Mouse (Mus musculus) thymus, adult 2 months (tissue): Measurements from ENCODE around the gene Atp1a2. TPM values are rescaled to one million over a fixed set of nuclear protein-coding genes. Genes with fewer than 3 reads are reported as not detected.

Source experiments
- DNase-seq: peaks from one replicate; pipeline ENCODE4 v3.0.0; 2021
- H3K27ac ChIP-seq: fragments of 200-500 bp; 2 replicates; pipeline ENCODE4 v1.5.1; 2012; ENCODE audit warnings: low read length, control low read depth; ENCODE audit not compliant: control insufficient read depth, insufficient read depth
- H3K27me3 ChIP-seq: fragments of 200-500 bp; 2 replicates; pipeline ENCODE4 v1.6.1; 2012; ENCODE audit warnings: mild to moderate bottlenecking, low read length, moderate library complexity, mixed read lengths; ENCODE audit not compliant: control insufficient read depth, insufficient read depth
- H3K36me3 ChIP-seq: fragments of 200-500 bp; 2 replicates; pipeline ENCODE4 v1.6.1; 2012; ENCODE audit warnings: mild to moderate bottlenecking, low read length, moderate library complexity; ENCODE audit not compliant: control insufficient read depth, insufficient read depth
- H3K4me1 ChIP-seq: fragments of 200-500 bp; replicated peaks from 2 replicates; pipeline ENCODE4 v1.6.1; 2012; ENCODE audit warnings: low read length; ENCODE audit not compliant: control insufficient read depth, insufficient read depth
- H3K4me3 ChIP-seq: fragments of 200-500 bp; 2 replicates; pipeline ENCODE4 v1.5.1; 2012; ENCODE audit warnings: mild to moderate bottlenecking, low read length, control low read depth, moderate library complexity; ENCODE audit not compliant: control insufficient read depth, insufficient read depth
- CTCF ChIP-seq: fragments of 200-500 bp; IDR thresholded peaks from 2 replicates; pipeline ENCODE4 v1.5.1; 2012; ENCODE audit warnings: mild to moderate bottlenecking, control low read depth, low read length, moderate library complexity, borderline replicate concordance; ENCODE audit not compliant: control insufficient read depth, poor library complexity, insufficient read depth; ENCODE audit errors: extremely low read depth
- POLR2A ChIP-seq: fragments of 200-500 bp; IDR thresholded peaks from 2 replicates; pipeline ENCODE4 v1.6.1; 2012; ENCODE audit warnings: mild to moderate bottlenecking, low read length, control low read depth, moderate library complexity; ENCODE audit not compliant: control insufficient read depth, poor library complexity, insufficient read depth; ENCODE audit errors: extremely low read depth
- WGBS: fragments of 180-500 bp; shearing (Covaris S2); methylation state at CpG from one replicate; pipeline ENCODE4 v1.1.7; 2018; 5-methylcytosine and 5-hydroxymethylcytosine counted together
- polyA plus RNA-seq: library from polyadenylated mRNA; depleted of rRNA; stranded (reverse); fragments of >200 nt; gene quantifications from 2 replicates; pipeline ENCODE4 v1.2.3, GENCODE M21; 2012; rRNA removed

Atp1a2 gene
- 24.4 and 28.5 TPM in 2 replicates for polyA plus RNA-seq

DNA sequence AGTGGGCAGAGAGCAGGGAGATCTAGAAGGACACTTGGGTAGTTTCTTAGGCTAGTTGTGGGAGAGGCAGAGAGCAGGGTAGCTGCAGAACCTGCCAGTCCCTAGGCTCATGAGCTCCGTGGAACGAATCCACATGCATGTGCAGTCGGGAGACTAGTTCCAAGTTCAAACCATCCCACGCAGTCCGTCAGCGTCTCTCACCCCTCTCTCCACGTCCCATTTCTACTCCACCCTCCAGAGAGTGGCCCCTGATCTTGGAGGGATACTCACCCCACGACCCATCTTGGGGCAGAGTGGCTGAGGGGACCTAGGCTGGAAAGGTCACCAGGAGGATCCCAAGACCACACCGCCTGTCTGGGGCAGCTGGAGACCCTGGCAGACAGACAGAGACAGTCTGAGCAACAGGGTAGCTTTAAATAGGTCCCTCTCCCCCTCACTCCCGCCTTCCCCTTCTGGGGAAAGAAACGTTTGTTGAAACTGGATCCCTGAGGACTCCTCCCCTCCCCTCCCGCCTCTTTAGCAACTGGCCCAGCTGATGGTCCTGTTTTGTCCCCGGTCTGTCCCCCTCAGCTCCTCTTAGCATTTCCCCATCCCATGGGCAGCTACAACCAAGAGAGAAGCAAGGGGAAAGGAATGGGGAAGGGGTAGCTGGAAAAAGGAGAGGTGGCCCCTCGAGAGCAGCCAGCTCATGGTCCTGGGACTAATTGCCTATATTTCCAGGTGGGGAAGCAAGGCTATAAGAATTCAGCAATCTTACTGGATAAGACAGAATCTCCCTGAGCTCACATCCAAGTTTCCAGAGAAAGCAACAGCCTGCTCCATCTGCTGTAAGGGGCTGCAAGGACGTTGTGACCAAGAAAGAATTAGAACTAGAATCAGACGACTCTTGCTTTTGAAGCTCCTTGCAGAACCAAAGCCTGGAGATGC, at the start of gene Atp1a2:
Gene Atp1a2 (minus strand): TSS at position 454 of the 927 bp plus-strand sequence.
- Histone ChIP-seq H3K4me1 (no peaks in the 10 kb centered on the region), H3K27ac (no peak within 1 kb of the TSS), H3K27me3 (no peaks in the 10 kb centered on the region), H3K4me3 (no peak within 1 kb of the TSS), H3K36me3 (no peaks in the 10 kb centered on the region)
- no peak for DNase-seq
- TF ChIP-seq POLR2A: no peak
- no peak for TF ChIP-seq CTCF
- WGBS: 80% methylated on average over 16 of the region's 16 CpGs

DNA sequence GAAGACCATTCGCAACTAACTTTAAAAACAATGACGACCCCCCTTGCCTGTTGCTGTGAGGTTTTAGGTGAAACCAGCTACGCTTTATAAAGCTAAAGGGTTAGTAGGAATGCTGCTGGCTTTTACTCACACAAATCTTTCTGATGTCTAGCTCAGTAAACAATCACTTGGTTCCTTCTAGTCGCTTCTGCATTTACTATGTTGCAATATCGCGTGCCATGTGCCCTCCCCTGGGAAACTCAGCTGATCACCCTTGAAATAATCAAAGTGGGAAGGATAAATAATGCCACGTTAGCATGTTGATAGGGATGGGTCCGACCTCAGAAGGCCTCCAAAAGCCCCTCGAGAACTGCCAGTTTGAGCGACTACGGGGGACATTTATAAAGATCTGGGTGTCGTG, 49.5 kb upstream of the Atp1a2 start:
- no peaks in the 10 kb centered on the region for H3K36me3 ChIP-seq
- H3K27ac ChIP-seq: no peak overlapping the region
- no peaks in the 10 kb centered on the region for H3K4me1 ChIP-seq
- H3K4me3 ChIP-seq: no peak overlapping the region
- H3K27me3 ChIP-seq: no peaks in the 10 kb centered on the region
- 92% methylated on average over 12 of the region's 12 CpGs for WGBS
- TF ChIP-seq CTCF (no peak), POLR2A (no peak)
- DNase-seq: no peak

DNA sequence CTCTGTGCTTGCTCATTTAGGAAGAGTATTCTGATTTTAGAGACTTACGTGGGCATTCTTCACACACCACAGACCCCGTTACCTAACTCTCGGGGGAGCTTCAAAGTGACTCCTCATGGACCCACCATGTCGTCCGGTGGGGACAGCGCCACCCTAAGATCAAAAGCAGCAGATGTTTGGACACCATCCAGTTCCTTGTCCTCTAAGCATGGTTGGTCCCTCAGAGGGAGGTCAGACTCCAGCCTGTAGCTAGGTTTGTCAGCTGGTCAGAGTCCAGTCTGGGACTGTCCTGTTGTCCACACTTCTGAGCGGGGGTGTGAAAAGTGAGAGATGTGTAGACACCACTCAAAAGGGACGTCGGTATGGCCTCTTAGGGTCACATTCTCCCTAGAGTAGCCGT, 48.8 kb upstream of the Atp1a2 start:
- H3K36me3 ChIP-seq: no peaks in the 10 kb centered on the region
- H3K4me3 ChIP-seq: no peak overlapping the region
- 85% methylated on average over 10 of the region's 10 CpGs for WGBS
- H3K27me3 ChIP-seq: peaks cover 2% of the 10 kb centered on the region; the same call in 1 of the 2 replicates
- H3K27ac ChIP-seq: no peak overlapping the region
- no peak for DNase-seq
- TF ChIP-seq POLR2A (no peak), CTCF (no peak)
- no peaks in the 10 kb centered on the region for H3K4me1 ChIP-seq

DNA sequence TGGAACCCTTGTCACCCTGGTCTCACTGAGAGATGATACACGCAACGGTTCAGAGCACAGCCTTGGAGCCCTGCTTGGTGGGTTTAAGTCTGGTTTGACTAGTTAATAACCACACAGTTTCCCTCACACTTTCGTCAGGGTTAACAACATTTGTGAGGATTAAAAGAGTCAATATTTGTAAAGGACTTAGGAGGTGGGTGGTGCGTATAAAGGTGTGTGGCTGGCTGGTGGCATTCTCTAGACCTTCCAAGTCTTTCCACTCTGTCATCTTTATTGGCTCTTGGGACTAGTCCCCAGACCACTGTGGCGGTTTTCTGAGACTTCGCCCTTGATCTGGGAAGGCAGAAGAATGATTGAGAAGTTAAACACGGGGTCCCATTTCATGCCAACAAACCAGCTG, 47.0 kb upstream of the Atp1a2 start:
- no peak for DNase-seq
- Histone ChIP-seq H3K36me3 (no peaks in the 10 kb centered on the region), H3K4me3 (no peak overlapping the region), H3K27ac (no peak overlapping the region), H3K27me3 (peaks cover 7% of the 10 kb centered on the region; the same call in 1 of the 2 replicates), H3K4me1 (peaks cover 3% of the 10 kb centered on the region)
- TF ChIP-seq CTCF: no peak
- TF ChIP-seq POLR2A: no peak
- 88% methylated on average over 7 of the region's 7 CpGs for WGBS

DNA sequence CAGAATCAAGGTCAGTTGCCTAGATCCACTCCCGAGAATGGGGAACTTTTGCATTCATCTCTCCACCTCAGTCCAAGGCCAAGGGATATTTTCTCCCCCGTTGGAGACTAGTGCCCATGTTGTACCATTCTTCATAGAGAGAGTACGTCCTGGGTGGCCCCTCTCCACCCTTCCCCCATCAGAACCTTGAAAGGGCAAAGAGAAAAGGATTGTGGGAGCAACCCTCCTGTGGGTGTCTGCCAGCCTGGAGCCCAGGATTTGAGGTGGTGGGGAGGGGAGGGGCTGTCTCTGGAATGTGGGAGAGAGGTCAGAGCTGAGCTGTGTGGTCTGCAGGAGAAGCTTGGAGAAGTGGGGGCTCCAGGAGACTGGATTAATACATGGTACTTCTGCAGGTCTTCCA, 46.0 kb upstream of the Atp1a2 start:
- DNase-seq: no peak
- Histone ChIP-seq H3K27me3 (peaks cover 7% of the 10 kb centered on the region; the same call in 1 of the 2 replicates), H3K27ac (no peak overlapping the region), H3K4me1 (peaks cover 3% of the 10 kb centered on the region), H3K4me3 (no peak overlapping the region), H3K36me3 (no peaks in the 10 kb centered on the region)
- no peak for TF ChIP-seq POLR2A
- TF ChIP-seq CTCF: no peak
- WGBS: 69% methylated on average over 3 of the region's 3 CpGs

DNA sequence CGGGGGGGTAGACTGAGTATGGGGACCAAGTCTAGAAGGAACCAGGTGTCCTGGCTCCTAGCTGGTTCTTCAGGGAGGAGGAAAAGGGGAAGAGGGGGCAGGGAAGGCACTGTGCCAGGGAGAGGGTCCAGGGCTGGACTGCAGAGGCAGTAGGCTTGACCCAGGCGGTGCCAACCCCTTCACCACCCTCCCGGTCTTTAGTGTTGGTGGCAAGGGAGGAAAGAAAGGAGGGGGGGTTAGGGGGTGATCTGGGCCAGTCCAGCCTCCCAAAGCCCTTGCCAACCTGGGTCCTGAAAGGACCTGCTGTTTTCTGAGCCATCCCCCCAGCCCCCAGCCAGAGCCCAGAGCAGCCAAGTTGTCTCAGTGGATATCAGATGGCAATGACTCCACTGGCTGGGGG, 44.9 kb upstream of the Atp1a2 start:
- H3K4me1 ChIP-seq: peaks cover 3% of the 10 kb centered on the region
- WGBS: 78% methylated on average over 3 of the region's 3 CpGs
- no peak overlapping the region for H3K4me3 ChIP-seq
- DNase-seq: no peak
- H3K27me3 ChIP-seq: peaks cover 7% of the 10 kb centered on the region; the same call in 1 of the 2 replicates
- no peak overlapping the region for H3K27ac ChIP-seq
- TF ChIP-seq CTCF (no peak), POLR2A (no peak)
- no peaks in the 10 kb centered on the region for H3K36me3 ChIP-seq

DNA sequence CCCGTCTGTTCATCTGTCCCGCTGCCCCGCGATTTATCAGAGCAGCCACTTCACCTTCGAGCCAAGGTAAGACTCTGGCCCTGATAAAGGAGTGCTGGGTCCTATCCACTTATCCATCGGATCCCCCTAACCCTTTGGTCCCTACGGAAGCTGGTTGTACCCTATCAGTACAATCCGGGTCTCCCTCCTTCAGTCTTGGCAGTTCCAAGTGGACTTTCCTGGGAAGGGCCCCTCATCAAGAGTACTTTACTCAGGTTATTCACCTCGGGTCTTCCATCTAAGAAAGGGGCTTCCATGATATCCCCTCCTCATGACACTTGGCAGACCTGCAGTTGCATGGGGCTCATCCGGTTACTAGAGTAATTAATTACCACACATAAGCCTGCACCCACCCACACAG, 43.5 kb upstream of the Atp1a2 start:
- Histone ChIP-seq H3K4me1 (peaks cover 3% of the 10 kb centered on the region), H3K27me3 (peaks cover 7% of the 10 kb centered on the region; the same call in 1 of the 2 replicates), H3K4me3 (no peak overlapping the region), H3K27ac (no peak overlapping the region), H3K36me3 (no peaks in the 10 kb centered on the region)
- 29% methylated on average over 10 of the region's 10 CpGs for WGBS
- TF ChIP-seq POLR2A (no peak), CTCF (no peak)
- DNase-seq: no peak
